Mouse (Mus musculus) stomach, embryonic 15.5 days (tissue): ENCODE data around the gene Dip2c. TPM values are rescaled to one million over a fixed set of nuclear protein-coding genes. Genes with fewer than 3 reads are reported as not detected.

Source experiments
- ATAC-seq: fragments of 200-750 bp; cut with Nextera tagmentation; 2 replicates; pipeline ENCODE4 v1.8.0; 2017; ENCODE audit warnings: low read depth, moderate number of reproducible peaks, moderate TSS enrichment; ENCODE audit not compliant: insufficient read depth, low FRiP score
- H3K27ac ChIP-seq: fragments of 300-500 bp; sonication (generic); 2 replicates; pipeline ENCODE4 v1.5.1; 2015; ENCODE audit warnings: mild to moderate bottlenecking, inconsistent platforms
- H3K27me3 ChIP-seq: fragments of 300-500 bp; sonication (generic); replicated peaks from 2 replicates; pipeline ENCODE4 v1.6.1; 2015; ENCODE audit warnings: inconsistent platforms
- H3K36me3 ChIP-seq: fragments of 300-500 bp; sonication (generic); 2 replicates; pipeline ENCODE4 v1.6.1; 2015; ENCODE audit warnings: inconsistent platforms
- H3K4me1 ChIP-seq: fragments of 300-500 bp; sonication (generic); 2 replicates; pipeline ENCODE4 v1.6.1; 2015; ENCODE audit warnings: inconsistent platforms
- H3K4me2 ChIP-seq: fragments of 300-500 bp; sonication (generic); 2 replicates; pipeline ENCODE4 v1.6.1; 2015; ENCODE audit warnings: mild to moderate bottlenecking, inconsistent platforms
- H3K4me3 ChIP-seq: fragments of 300-500 bp; sonication (generic); replicated peaks from 2 replicates; pipeline ENCODE4 v1.5.1; 2015; ENCODE audit warnings: inconsistent platforms
- H3K9ac ChIP-seq: fragments of 300-500 bp; sonication (generic); 2 replicates; pipeline ENCODE4 v1.6.1; 2015; ENCODE audit warnings: inconsistent platforms
- H3K9me3 ChIP-seq: fragments of 300-500 bp; sonication (generic); 2 replicates; pipeline ENCODE4 v1.6.1; 2016; ENCODE audit warnings: inconsistent platforms
- WGBS: fragments of 180-500 bp; shearing (Covaris S2); methylation state at CpG from one replicate; pipeline ENCODE4 v1.1.7; 2015; 5-methylcytosine and 5-hydroxymethylcytosine counted together
- polyA plus RNA-seq: library from polyadenylated mRNA; unstranded; fragments of >200 nt; fragmentation: Nextera tagmentation; extraction: Ambion mirVana; gene quantifications from 2 replicates; pipeline ENCODE4 v1.2.1, GENCODE M21; 2015

Dip2c gene
- polyA plus RNA-seq, 1 experiment from 2014 or later: 4.7 TPM

GRCm38 (mm10) chr13:9464457-9464856 is 188.1 kb downstream of the Dip2c start:
- Histone ChIP-seq H3K4me1 (no peaks in the 10 kb centered on the region; the same call in 1 of the 2 replicates), H3K27ac (no peak overlapping the region), H3K27me3 (no peaks in the 10 kb centered on the region), H3K9me3 (no peaks in the 10 kb centered on the region), H3K36me3 (no peaks in the 10 kb centered on the region), H3K9ac (no peak overlapping the region), H3K4me2 (no peak overlapping the region), H3K4me3 (no peak overlapping the region)
- no peak for ATAC-seq
- WGBS: 93% methylated on average over 3 of the region's 3 CpGs

- WGBS: 43% methylated on average over 1 of the region's 1 CpGs
- H3K4me3 ChIP-seq: no peak overlapping the region
- no peaks in the 10 kb centered on the region for H3K9me3 ChIP-seq
- H3K9ac ChIP-seq: no peak overlapping the region
- no peaks in the 10 kb centered on the region for H3K27me3 ChIP-seq
- H3K4me1 ChIP-seq: no peaks in the 10 kb centered on the region; the same call in 1 of the 2 replicates
- H3K27ac ChIP-seq: no peak overlapping the region
- ATAC-seq: no peak
- no peak overlapping the region for H3K4me2 ChIP-seq
- no peaks in the 10 kb centered on the region for H3K36me3 ChIP-seq
Measured at GRCm38 (mm10) chr13:9467216-9467615, 190.9 kb downstream of the Dip2c start.

GRCm38 (mm10) chr13:9473383-9473782 is 197.1 kb downstream of the Dip2c start:
- H3K4me1 ChIP-seq: no peaks in the 10 kb centered on the region; the same call in 1 of the 2 replicates
- no peak for ATAC-seq
- WGBS: 79% methylated on average over 1 of the region's 1 CpGs
- H3K27me3 ChIP-seq: no peaks in the 10 kb centered on the region
- H3K27ac ChIP-seq: no peak overlapping the region
- H3K9ac ChIP-seq: no peak overlapping the region
- no peaks in the 10 kb centered on the region for H3K9me3 ChIP-seq
- H3K4me2 ChIP-seq: no peak overlapping the region
- no peaks in the 10 kb centered on the region for H3K36me3 ChIP-seq
- H3K4me3 ChIP-seq: no peak overlapping the region

- no peaks in the 10 kb centered on the region for H3K27me3 ChIP-seq
- 51% methylated on average over 1 of the region's 1 CpGs for WGBS
- no peak overlapping the region for H3K4me3 ChIP-seq
- H3K4me1 ChIP-seq: 0 out of 2 replicates have a peak, but pooled peaks cover 4% of the 10 kb centered on the region
- no peak overlapping the region for H3K9ac ChIP-seq
- no peak for ATAC-seq
- no peak overlapping the region for H3K4me2 ChIP-seq
- H3K36me3 ChIP-seq: no peaks in the 10 kb centered on the region
- H3K9me3 ChIP-seq: no peaks in the 10 kb centered on the region
- H3K27ac ChIP-seq: no peak overlapping the region
Measured at GRCm38 (mm10) chr13:9481722-9482121, 205.4 kb downstream of the Dip2c start.

- WGBS: 70% methylated on average over 3 of the region's 3 CpGs
- 0 out of 2 replicates have a peak, but pooled peaks cover 7% of the 10 kb centered on the region for H3K4me1 ChIP-seq
- no peaks in the 10 kb centered on the region for H3K36me3 ChIP-seq
- no peak for ATAC-seq
- H3K27ac ChIP-seq: no peak overlapping the region
- no peak overlapping the region for H3K4me3 ChIP-seq
- H3K9ac ChIP-seq: no peak overlapping the region
- H3K4me2 ChIP-seq: no peak overlapping the region
- H3K9me3 ChIP-seq: no peaks in the 10 kb centered on the region
- no peaks in the 10 kb centered on the region for H3K27me3 ChIP-seq
Measured at GRCm38 (mm10) chr13:9489696-9490095, 213.4 kb downstream of the Dip2c start.

DNA sequence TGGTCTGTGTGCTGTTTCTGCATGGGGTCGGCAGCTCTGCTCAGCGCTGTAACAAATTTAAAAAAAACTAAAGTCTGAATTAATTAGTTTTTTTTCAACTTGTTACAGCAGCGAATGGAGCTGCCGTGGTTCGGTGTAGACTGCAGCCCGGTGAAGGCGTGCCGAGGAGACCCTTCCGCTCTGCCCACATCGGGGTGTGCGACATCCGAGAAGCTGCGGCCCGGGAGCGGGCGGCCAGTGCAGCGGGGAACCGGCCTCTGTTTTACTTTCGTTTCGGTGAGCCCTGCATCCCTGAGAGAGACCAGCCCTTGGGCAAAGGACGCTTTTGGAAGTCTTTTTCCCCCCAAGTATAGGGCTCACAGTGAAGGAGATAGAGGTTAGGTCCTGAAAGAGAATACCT is 218.4 kb downstream of the Dip2c start:
- no peaks in the 10 kb centered on the region for H3K27me3 ChIP-seq
- WGBS: 51% methylated on average over 21 of the region's 21 CpGs
- no peaks in the 10 kb centered on the region for H3K9me3 ChIP-seq
- 0 out of 2 replicates have a peak, but pooled peaks cover 3% of the 10 kb centered on the region for H3K4me1 ChIP-seq
- no peak overlapping the region for H3K27ac ChIP-seq
- H3K4me2 ChIP-seq: peak overlapping the region; percentile 42
- H3K4me3 ChIP-seq: peak overlapping the region; percentile 33
- ATAC-seq: no peak; the same call in 1 of the 2 replicates
- no peaks in the 10 kb centered on the region for H3K36me3 ChIP-seq
- H3K9ac ChIP-seq: no peak overlapping the region

GRCm38 (mm10) chr13:9504118-9504856 is 228.0 kb downstream of the Dip2c start:
- 42% methylated on average over 6 of the region's 6 CpGs for WGBS
- H3K9me3 ChIP-seq: no peaks in the 10 kb centered on the region
- H3K27me3 ChIP-seq: no peaks in the 10 kb centered on the region
- H3K27ac ChIP-seq: no peak overlapping the region
- H3K4me3 ChIP-seq: no peak overlapping the region
- no peak for ATAC-seq
- no peaks in the 10 kb centered on the region for H3K4me1 ChIP-seq
- no peak overlapping the region for H3K4me2 ChIP-seq
- H3K9ac ChIP-seq: no peak overlapping the region
- H3K36me3 ChIP-seq: no peaks in the 10 kb centered on the region

- no peak overlapping the region for H3K4me3 ChIP-seq
- no peak overlapping the region for H3K4me2 ChIP-seq
- no peaks in the 10 kb centered on the region for H3K4me1 ChIP-seq
- no peaks in the 10 kb centered on the region for H3K36me3 ChIP-seq
- no peaks in the 10 kb centered on the region for H3K9me3 ChIP-seq
- no peaks in the 10 kb centered on the region for H3K27me3 ChIP-seq
- ATAC-seq: no peak
- H3K27ac ChIP-seq: no peak overlapping the region
- H3K9ac ChIP-seq: no peak overlapping the region
Measured at GRCm38 (mm10) chr13:9538556-9538955, 262.2 kb downstream of the Dip2c start.

DNA sequence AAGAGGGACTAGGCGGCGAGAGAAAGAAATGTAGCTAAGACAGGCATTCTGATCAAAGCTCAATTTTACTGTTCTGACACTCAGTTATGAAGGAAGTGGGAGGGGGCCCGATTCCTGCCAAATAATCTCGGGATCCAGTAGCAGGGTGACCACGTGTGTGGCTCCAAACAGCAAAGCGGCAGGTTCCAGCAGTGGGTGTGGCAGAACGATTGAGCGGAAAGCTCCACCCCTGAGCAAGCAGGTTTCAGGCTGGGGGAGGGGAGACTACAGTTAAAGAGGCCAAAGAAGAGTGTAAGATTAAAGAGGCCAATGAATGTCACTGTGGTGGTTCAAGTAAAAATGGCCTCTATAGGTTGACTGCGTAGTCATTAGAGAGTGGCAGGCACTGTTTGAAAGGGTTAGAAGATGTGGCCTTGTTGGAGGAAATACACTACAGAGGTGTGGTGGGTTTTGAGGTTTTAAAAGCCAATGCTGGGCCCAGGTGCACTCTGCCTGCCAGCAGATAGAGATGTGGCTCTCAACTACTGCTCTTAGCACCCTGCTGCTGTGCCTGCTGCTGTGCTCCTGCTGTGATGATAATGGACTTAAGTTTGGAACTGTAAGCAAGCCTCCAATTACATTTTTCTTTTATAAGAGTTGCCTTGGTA is 271.5 kb downstream of the Dip2c start:
- ATAC-seq: 0 out of 2 replicates have a peak, but pooled peaks have one; percentile 27
- H3K4me1 ChIP-seq: no peaks in the 10 kb centered on the region
- H3K27ac ChIP-seq: no peak overlapping the region
- no peak overlapping the region for H3K4me2 ChIP-seq
- no peaks in the 10 kb centered on the region for H3K9me3 ChIP-seq
- no peaks in the 10 kb centered on the region for H3K27me3 ChIP-seq
- no peak overlapping the region for H3K9ac ChIP-seq
- H3K4me3 ChIP-seq: no peak overlapping the region
- 15% methylated on average over 9 of the region's 9 CpGs for WGBS
- no peaks in the 10 kb centered on the region for H3K36me3 ChIP-seq

DNA sequence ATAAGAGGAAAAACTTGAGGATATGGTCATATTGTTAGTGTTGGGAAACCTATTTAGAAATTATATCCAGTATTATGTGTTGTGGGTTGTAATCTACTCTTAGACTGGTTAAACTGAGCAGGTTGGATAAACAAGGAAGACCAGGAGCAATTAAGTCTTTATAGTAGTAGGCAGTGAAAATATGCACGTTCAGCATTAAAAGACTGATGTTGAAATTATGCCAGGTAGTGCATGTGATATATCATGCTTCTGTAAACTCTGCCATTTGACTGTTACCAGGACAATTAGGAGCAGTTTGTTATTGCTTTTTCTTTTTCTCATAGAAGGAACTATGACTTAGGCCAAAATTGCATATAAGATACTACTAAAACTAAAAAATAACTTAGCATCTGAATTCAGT is 285.8 kb downstream of the Dip2c start:
- no peak for ATAC-seq
- H3K27ac ChIP-seq: no peak overlapping the region
- H3K9ac ChIP-seq: no peak overlapping the region
- H3K36me3 ChIP-seq: no peaks in the 10 kb centered on the region
- no peak overlapping the region for H3K4me3 ChIP-seq
- no peaks in the 10 kb centered on the region for H3K4me1 ChIP-seq
- H3K4me2 ChIP-seq: no peak overlapping the region
- H3K9me3 ChIP-seq: no peaks in the 10 kb centered on the region
- 62% methylated on average over 1 of the region's 1 CpGs for WGBS
- H3K27me3 ChIP-seq: no peaks in the 10 kb centered on the region

- no peak overlapping the region for H3K4me3 ChIP-seq
- no peak for ATAC-seq
- H3K27ac ChIP-seq: no peak overlapping the region
- no peak overlapping the region for H3K9ac ChIP-seq
- no peak overlapping the region for H3K4me2 ChIP-seq
- WGBS: 8% methylated on average over 2 of the region's 2 CpGs
- no peaks in the 10 kb centered on the region for H3K36me3 ChIP-seq
- no peaks in the 10 kb centered on the region for H3K27me3 ChIP-seq
- no peaks in the 10 kb centered on the region for H3K9me3 ChIP-seq
- H3K4me1 ChIP-seq: no peaks in the 10 kb centered on the region
Measured at GRCm38 (mm10) chr13:9562921-9563320, 286.6 kb downstream of the Dip2c start.

DNA sequence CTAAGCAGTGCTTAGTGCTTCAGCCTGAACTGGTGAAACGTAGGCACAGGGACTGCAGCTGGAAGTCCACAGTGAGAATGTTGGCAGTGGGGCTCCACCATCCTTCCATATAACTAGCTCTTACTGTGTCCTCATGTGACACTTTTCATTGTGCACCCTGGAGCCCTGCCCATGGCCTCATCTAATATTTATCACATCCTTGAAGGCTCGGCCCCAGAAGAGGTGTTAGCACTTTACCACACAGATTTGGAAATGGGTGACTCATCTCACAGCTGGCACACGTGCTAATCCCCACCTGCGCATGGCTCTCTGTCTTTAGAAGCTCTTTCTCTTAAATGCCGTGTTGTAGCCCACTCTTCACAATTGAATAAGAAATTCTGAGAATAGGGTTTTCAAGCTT is 292.5 kb downstream of the Dip2c start:
- Histone ChIP-seq H3K27me3 (no peaks in the 10 kb centered on the region), H3K4me3 (no peak overlapping the region), H3K9me3 (no peaks in the 10 kb centered on the region), H3K36me3 (0 out of 2 replicates have a peak, but pooled peaks cover 7% of the 10 kb centered on the region), H3K4me2 (no peak overlapping the region), H3K4me1 (no peaks in the 10 kb centered on the region), H3K27ac (no peak overlapping the region), H3K9ac (no peak overlapping the region)
- ATAC-seq: no peak
- 84% methylated on average over 5 of the region's 5 CpGs for WGBS
